Mouse (Mus musculus) E14TG2a.4 (cell line): Measurements from ENCODE around the gene H2-D1.
A peak's percentile ranks its signal among the peaks of the same experiment; 100 is the strongest.

Source experiments
- H3K27me3 ChIP-seq: 2 replicates; pipeline ENCODE4 v1.6.1; 2014; ENCODE audit warnings: low read length, control low read depth; ENCODE audit not compliant: insufficient read depth
- H3K36me3 ChIP-seq: 2 replicates; pipeline ENCODE4 v1.6.1; 2014; ENCODE audit warnings: low read length, control low read depth; ENCODE audit not compliant: insufficient read depth
- H3K4me1 ChIP-seq: replicated peaks from 2 replicates; pipeline ENCODE4 v1.6.1; 2014; ENCODE audit warnings: low read depth, low read length, control low read depth
- H3K4me3 ChIP-seq: replicated peaks from 2 replicates; pipeline ENCODE4 v1.5.1; 2014; ENCODE audit warnings: mild to moderate bottlenecking, low read length
- H3K9me3 ChIP-seq: 2 replicates; pipeline ENCODE4 v1.6.1; 2014; ENCODE audit warnings: low read length, control low read depth
- CTCF ChIP-seq: conservative IDR thresholded peaks from 2 replicates; pipeline ENCODE4 v1.5.1; 2014; ENCODE audit warnings: low read length
- NANOG ChIP-seq: IDR thresholded peaks from 2 replicates; pipeline ENCODE4 v1.6.1; 2014; ENCODE audit warnings: borderline replicate concordance, low read length, mixed read lengths
- POU5F1 ChIP-seq: IDR thresholded peaks from 2 replicates; pipeline ENCODE4 v1.6.1; 2014; ENCODE audit warnings: low read length, borderline replicate concordance

H2-D1 gene

GRCm38 (mm10) chr17:35247144-35247543 is 15.4 kb upstream of the H2-D1 start:
- peaks cover 88% of the 10 kb centered on the region for H3K4me1 ChIP-seq
- no peaks in the 10 kb centered on the region for H3K9me3 ChIP-seq
- TF ChIP-seq NANOG (no peak), CTCF (no peak), POU5F1 (no peak)
- H3K27me3 ChIP-seq = no peaks in the 10 kb centered on the region
- H3K4me3 ChIP-seq = 0 out of 2 replicates have a peak overlapping the region, but pooled peaks have one; percentile 99
- H3K36me3 ChIP-seq = peaks cover 96% of the 10 kb centered on the region

GRCm38 (mm10) chr17:35248986-35249385 is 13.5 kb upstream of the H2-D1 start:
- Histone ChIP-seq H3K9me3 (no peaks in the 10 kb centered on the region), H3K36me3 (peaks cover 100% of the 10 kb centered on the region), H3K4me3 (no peak overlapping the region), H3K27me3 (no peaks in the 10 kb centered on the region), H3K4me1 (peaks cover 97% of the 10 kb centered on the region)
- no peak for TF ChIP-seq NANOG
- TF ChIP-seq CTCF = no peak
- TF ChIP-seq POU5F1 = no peak

- Histone ChIP-seq H3K27me3 (no peaks in the 10 kb centered on the region), H3K4me1 (peaks cover 97% of the 10 kb centered on the region), H3K4me3 (no peak overlapping the region), H3K36me3 (peaks cover 98% of the 10 kb centered on the region), H3K9me3 (no peaks in the 10 kb centered on the region)
- TF ChIP-seq NANOG = no peak
- TF ChIP-seq POU5F1 = no peak
- TF ChIP-seq CTCF = no peak
These were observed 12.9 kb upstream of the H2-D1 start for GRCm38 (mm10) chr17:35249451-35250197.

- Histone ChIP-seq H3K36me3 (peaks cover 89% of the 10 kb centered on the region), H3K9me3 (no peaks in the 10 kb centered on the region), H3K4me3 (no peak overlapping the region), H3K27me3 (0 out of 2 replicates have a peak, but pooled peaks cover 2% of the 10 kb centered on the region), H3K4me1 (peaks cover 92% of the 10 kb centered on the region)
- no peak for TF ChIP-seq NANOG
- TF ChIP-seq POU5F1 = no peak
- no peak for TF ChIP-seq CTCF
These were observed 12.0 kb upstream of the H2-D1 start for GRCm38 (mm10) chr17:35250348-35251120.

GRCm38 (mm10) chr17:35251162-35251719 is 11.3 kb upstream of the H2-D1 start:
- peaks cover 82% of the 10 kb centered on the region for H3K36me3 ChIP-seq
- peaks cover 85% of the 10 kb centered on the region for H3K4me1 ChIP-seq
- H3K9me3 ChIP-seq = no peaks in the 10 kb centered on the region
- H3K4me3 ChIP-seq = no peak overlapping the region
- TF ChIP-seq POU5F1 = no peak
- no peak for TF ChIP-seq NANOG
- no peak for TF ChIP-seq CTCF
- 0 out of 2 replicates have a peak, but pooled peaks cover 9% of the 10 kb centered on the region for H3K27me3 ChIP-seq

GRCm38 (mm10) chr17:35251981-35252380 is 10.5 kb upstream of the H2-D1 start:
- Histone ChIP-seq H3K27me3 (peaks cover 12% of the 10 kb centered on the region; the same call in 1 of the 2 replicates), H3K4me3 (no peak overlapping the region), H3K4me1 (peaks cover 77% of the 10 kb centered on the region), H3K9me3 (no peaks in the 10 kb centered on the region), H3K36me3 (peaks cover 75% of the 10 kb centered on the region)
- no peak for TF ChIP-seq CTCF
- no peak for TF ChIP-seq NANOG
- no peak for TF ChIP-seq POU5F1

GRCm38 (mm10) chr17:35252619-35253292 is 9.8 kb upstream of the H2-D1 start:
- Histone ChIP-seq H3K36me3 (peaks cover 67% of the 10 kb centered on the region), H3K9me3 (no peaks in the 10 kb centered on the region), H3K27me3 (peaks cover 20% of the 10 kb centered on the region), H3K4me1 (peaks cover 71% of the 10 kb centered on the region), H3K4me3 (no peak overlapping the region)
- TF ChIP-seq NANOG (no peak), CTCF (no peak), POU5F1 (no peak)
